Mouse (Mus musculus) liver, adult 2 months (tissue): ENCODE results near the gene Rabggta.

Experiments used
- CTCF ChIP-seq: fragments of 200-500 bp; IDR thresholded peaks from 2 replicates; pipeline ENCODE4 v1.5.1; 2011; ENCODE audit warnings: low read depth, low read length, control low read depth
- POLR2A ChIP-seq: fragments of 200-500 bp; IDR thresholded peaks from 2 replicates; pipeline ENCODE4 v1.6.1; 2011; ENCODE audit warnings: low read length, control low read depth; ENCODE audit not compliant: insufficient read depth; ENCODE audit errors: extremely low read depth

- TF ChIP-seq CTCF (no peak), POLR2A (no peak)
These were observed 40.0 kb downstream of the Rabggta start for GRCm38 (mm10) chr14:55682118-55682493.
